Mouse (Mus musculus) layer of hippocampus, adult 8-10 months (tissue): ENCODE results near the gene 2700081O15Rik. TPM values are rescaled to one million over a fixed set of nuclear protein-coding genes. Genes with fewer than 3 reads are reported as not detected.

ENCODE experiments used
- DNase-seq, 2 experiments: peaks; one replicate each; pipeline ENCODE4 v3.0.0; 2022; ENCODE audit warnings: low spot score in 2 of 2
- total RNA-seq, 4 experiments: library from RNA; stranded (reverse); gene quantifications; 2 replicates each; pipeline ENCODE4 v1.2.4; 2022

Gene 2700081O15Rik
- total RNA-seq, 4 experiments from 2014 or later = 37.1 to 44.0 (median 40.6) TPM

GRCm38 (mm10) chr19:7420108-7420507 is 2.7 kb downstream of the 2700081O15Rik start:
- DNase-seq = no peak

DNA sequence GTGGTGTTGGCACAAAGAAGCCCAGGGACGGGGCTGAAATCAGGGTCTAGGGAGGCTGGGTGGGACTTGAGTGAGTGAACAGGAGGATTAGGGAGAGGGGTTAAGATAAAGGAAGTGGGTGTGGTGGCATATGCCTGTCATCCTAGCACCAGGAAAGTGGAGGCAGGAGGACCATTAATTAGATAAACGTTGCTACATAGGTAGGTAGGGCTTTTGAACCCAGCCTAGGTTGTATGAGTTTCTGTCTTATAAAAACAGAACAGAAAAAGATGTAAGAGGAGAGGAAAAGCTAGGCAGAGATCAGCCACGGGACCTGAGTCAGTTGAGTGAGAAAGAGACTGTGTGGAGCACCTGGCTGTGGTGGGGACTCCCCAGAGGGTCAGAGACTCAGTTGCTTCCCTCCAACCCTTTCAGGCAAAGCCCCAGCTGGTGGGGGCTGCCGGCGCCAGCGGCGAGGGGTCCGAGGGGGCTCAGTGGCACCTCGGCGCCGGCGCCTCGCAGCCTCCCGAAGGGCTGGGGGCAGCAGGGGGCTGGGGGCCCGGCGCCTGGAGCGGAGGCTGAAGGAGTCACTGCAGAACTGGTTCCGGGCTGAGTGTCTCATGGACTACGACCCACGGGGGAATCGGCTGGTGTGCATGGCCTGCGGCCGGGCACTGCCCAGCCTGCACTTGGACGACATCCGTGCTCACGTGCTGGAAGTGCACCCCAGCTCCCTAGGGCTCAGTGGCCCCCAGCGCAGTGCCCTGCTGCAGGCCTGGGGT is 3.6 kb downstream of the 2700081O15Rik start:
- no peak for DNase-seq

GRCm38 (mm10) chr19:7421602-7422591 is 4.5 kb downstream of the 2700081O15Rik start:
- DNase-seq = peak; percentile 58 to 64

DNA sequence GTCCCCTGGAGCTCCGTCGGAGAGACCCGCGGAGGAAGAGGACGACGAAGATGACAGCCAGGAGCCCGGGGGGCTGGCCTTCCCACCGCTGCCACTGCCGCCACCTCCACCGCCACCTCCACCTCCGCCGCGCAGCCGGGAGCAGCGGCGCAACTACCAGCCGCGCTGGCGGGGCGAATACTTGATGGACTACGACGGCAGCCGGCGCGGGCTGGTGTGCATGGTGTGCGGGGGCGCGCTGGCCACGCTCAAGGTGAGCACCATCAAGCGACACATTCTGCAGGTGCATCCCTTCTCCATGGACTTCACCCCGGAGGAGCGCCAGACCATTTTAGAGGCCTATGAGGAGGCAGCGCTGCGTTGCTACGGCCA is 5.2 kb downstream of the 2700081O15Rik start:
- no peak for DNase-seq

GRCm38 (mm10) chr19:7423028-7423655 is 5.7 kb downstream of the 2700081O15Rik start:
- peak; percentile 76 to 84 for DNase-seq

GRCm38 (mm10) chr19:7423656-7424030 is 6.2 kb downstream of the 2700081O15Rik start:
- DNase-seq = no peak

GRCm38 (mm10) chr19:7424131-7424530 is 6.7 kb downstream of the 2700081O15Rik start:
- no peak for DNase-seq

DNA sequence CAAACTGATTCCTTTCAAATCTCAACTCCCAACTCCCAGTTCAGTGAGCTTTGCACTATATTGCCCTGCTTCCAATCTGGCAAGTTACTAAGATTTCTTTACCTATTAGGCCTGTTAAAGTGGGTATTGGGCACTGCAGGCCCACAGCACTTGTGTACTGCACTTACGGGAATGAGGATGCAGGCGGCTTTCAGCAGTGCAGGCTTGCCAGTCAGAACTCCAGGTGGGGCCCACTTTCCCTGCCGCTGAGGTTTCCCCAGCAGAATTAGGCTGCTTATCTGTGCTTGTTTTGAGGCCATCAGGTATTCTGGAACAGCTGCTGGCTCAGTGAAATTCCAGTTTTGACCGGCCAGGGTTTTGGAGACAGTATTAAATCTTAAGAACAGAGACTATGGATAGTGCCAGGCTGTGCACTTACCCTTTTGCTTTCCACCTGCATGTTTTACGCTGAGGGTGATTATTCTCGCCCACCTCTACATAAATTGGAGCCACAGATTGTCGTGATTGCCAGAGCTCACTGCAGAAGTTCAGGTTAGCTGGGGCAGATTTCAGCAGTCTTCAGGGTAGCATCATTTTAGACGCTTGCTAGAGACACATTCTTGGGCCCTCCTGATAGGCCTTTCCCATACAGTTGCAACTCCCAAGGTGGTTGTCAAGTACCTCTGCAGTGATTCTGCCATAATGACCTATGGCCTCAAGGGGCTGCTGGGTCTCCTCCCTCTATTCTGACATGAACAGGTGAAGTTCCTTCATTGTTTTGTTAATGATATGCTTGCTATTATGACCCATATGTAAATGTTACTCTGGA is 7.4 kb downstream of the 2700081O15Rik start:
- DNase-seq = peak in 1 of 2 experiments; percentile 34

GRCm38 (mm10) chr19:7425398-7425775 is 8.0 kb downstream of the 2700081O15Rik start:
- no peak for DNase-seq

GRCm38 (mm10) chr19:7434887-7435286 is 17.5 kb downstream of the 2700081O15Rik start:
- no peak for DNase-seq

GRCm38 (mm10) chr19:7436061-7436970 is 18.9 kb downstream of the 2700081O15Rik start:
- no peak for DNase-seq

- DNase-seq = no peak
Measured at GRCm38 (mm10) chr19:7438295-7438694, 20.9 kb downstream of the 2700081O15Rik start.

- peak in 1 of 2 experiments; percentile 42 for DNase-seq
Measured at GRCm38 (mm10) chr19:7441493-7441892, 24.1 kb downstream of the 2700081O15Rik start.

DNA sequence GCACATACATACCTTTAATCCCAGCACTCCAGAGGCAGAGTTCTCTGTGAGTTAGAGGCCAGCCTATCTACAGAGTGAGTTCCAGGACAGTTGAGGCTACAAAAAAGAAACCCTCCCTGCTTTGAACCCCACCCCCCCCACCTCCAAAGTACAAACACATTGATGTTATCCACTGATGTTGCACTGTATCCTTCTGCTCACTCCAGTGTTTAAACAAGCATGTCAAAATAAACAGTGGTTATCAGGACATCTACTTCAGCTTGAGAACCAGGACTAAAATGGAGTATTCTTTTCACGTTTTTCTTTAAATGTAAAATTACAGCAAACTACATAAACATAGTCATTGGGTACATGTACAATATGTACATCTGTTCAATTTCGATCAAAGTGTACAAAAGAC is 27.7 kb downstream of the 2700081O15Rik start:
- DNase-seq = no peak

- no peak for DNase-seq
Measured at GRCm38 (mm10) chr19:7445596-7445995, 28.2 kb downstream of the 2700081O15Rik start.

DNA sequence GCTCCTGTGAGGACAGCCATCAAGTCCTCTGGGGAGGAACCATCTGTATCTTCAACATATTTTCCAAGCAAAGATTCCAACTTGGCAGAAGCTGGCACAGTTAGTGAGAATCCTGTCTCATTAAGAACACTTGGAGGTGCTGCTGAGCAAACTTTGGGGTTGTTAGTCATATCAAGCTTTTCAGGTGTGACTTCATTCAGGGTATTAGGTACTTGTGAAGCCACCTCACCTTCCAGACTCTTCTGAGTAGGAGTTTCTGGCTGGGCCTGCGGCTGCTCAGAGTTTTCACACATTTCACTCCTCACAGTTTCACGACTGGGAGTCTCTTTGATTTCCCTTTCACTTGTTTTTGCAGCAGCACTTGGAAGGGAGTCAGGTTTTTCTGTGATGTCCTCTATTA is 39.4 kb downstream of the 2700081O15Rik start:
- no peak for DNase-seq

- no peak for DNase-seq
Measured at GRCm38 (mm10) chr19:7458901-7459300, 41.5 kb downstream of the 2700081O15Rik start.

- no peak for DNase-seq
Measured at GRCm38 (mm10) chr19:7459370-7459769, 41.9 kb downstream of the 2700081O15Rik start.

GRCm38 (mm10) chr19:7467915-7468314 is 50.5 kb downstream of the 2700081O15Rik start:
- no peak for DNase-seq

DNA sequence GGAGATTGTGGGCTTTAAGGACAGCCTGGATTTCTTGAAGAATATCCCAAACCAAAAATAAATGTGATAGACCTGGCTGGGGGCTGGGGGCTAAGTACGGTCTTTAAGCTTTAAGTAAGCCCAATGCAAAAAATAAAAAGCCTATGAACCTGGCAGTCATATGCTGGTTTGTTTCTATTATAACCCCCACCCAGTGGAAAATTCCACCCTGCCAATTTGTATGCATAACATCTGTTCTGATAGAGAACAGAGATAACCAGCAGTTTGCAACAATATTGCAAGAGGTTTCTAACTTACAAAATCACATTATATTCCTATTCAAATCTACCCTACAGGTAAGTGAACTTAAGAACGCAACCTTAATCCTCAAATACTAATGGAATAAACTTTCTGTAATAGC is 53.2 kb downstream of the 2700081O15Rik start:
- DNase-seq = no peak
